Mouse (Mus musculus): ENCODE measurements at regions not wholly inside any gene's neighbourhood (a gene's known extent, or its start where the extent isn't known, plus 50 kb on each side); places are given as distances from the start of the nearest gene placed in this dataset.

DNA sequence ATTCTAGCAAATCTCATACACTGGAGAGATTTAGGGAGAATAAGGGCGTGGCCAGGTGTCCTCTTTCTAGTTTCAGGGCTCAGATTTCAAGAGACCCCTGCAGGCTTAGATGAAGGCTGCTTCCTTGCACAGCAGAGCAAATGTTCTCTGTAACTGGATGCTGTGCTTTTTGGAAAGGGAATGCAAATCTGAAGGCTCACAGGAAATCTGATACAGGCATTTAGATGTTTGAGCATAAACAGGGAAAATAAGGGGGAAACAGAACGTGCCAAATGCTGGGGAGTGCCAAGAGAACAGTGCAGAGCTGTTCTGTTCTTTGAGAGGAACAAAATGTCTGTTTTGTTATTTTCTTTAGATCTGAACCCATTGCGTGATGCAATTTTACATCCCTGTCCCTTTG is 161.0 kb upstream of the Samsn1 start:
- no peak for DNase-seq

DNA sequence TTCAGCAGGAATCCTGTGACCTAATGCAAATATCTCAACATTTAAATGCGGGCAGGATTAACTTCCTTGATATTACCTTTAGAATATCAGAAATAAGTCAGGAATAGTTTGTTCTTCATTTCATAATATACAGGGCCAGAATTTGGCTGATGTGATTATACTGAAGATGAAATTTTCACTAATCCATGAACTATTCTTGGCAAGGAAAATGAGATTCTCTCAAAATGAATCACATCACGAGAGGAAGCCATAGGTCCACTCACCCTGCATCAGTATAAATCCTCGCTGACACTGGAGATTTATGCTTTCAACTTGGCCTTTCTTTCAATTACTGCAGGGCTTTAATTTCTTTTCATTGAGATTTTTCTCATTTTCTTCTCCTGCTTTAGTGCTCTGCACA is 159.5 kb upstream of the Samsn1 start:
- DNase-seq = no peak

DNA sequence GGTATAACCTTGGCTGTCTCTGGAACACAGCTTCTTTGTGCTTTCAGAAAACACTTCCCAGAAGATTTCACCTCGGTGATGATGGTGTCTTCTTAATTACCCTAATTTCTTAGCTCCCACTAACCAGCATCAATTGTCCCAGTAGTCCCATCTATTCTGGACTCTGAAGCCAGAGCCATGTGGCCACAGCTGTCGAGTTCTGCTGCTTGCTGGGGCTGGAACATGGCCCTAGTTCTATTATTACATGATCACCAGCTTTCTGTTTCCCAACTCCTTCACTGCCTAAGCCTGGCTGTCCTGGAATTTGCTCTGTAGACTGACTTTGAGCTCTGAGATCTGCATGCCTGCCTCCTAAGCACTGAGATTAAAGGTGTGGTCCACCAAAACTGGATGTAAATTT is 145.6 kb upstream of the Samsn1 start:
- DNase-seq = no peak

DNA sequence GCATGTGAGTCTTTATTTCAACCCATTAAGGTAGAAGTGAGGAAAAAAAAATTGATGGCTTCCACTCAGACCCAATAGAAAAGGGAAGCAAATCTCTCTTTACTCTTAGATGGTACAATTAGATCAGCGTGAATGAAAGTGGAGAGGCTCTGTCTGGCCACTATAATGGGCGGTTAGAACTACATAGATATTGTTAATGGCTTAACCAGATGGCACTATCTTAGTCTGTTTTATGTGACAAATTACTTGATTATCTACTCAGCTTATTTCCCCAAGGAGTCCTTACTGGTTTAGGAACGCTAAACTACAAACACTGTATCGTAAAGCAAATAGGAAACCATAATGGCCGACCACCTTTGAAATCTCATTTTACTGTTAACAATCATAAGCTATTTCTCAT is 138.8 kb upstream of the Samsn1 start:
- no peak for DNase-seq

DNA sequence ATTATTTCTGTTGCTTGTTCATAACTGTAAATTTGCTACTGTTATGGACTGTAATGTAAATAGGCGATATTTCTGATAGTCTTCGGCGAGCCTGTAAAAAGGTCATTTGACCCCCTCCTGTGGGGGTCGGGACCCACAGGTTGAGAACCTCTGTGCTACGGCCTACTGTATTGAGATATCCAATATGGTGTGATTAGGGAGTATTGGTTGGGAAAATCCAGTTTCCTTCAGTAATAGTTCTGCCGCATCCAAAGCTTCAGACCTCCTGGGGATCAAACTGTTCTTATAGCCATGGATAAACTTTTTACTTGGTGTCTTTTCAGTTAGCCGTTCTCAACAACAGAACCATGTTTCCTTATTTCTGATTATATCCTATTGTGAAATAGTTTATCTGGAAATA is 136.5 kb upstream of the Samsn1 start:
- DNase-seq = no peak

DNA sequence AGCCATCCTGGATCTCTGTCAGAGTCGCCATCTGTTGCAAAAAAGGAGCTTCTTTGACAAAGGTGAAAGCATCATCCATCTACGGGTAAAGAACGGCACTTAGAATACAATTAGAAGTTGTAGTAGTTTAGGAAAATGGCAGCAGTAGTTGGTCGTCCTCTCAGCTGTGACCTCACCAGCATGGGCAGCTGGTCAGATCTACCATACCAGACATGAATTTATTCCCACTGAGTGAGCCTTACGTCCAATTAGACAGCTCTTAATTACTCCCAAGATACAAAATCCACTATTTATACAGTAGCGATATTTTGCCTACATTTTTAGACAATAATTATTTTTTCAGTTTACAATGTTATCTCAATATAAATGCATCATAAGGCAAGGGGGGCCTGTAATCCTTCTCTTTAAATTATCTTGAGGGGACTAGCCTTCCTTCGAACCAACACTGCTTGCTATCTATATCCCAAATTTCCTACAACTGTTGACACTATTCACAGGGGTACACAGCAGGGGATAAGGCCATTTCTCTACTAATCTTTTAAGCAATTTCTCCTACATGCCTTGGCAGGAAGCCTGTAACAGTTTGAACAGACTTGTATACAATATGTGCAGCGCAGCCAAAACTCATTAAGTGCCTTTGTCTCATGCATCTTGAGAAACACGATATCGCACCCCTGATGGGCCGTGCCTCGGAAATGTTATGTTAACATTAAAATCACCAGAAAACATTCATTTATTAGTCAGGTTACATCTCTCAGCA is 131.9 kb upstream of the Samsn1 start:
- no peak for DNase-seq

DNA sequence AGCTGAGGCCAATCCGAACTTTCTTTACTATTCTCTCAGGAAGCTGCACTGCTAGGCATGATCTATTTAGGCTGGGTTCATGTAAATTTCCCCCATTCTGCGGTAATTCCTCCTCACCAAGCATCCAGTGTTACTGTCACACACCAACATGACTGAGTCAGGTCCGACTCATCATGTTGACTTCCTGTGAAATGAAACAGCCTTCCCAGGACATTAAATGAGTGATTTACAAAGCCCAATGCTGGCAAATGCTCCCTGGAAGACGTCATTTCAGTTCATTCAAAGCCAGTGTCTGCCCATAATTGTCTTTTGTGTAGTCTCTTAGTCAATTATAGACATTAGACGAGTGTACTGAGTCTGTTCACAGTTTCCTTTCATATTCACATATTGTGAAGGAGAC is 127.5 kb upstream of the Samsn1 start:
- no peak for DNase-seq

DNA sequence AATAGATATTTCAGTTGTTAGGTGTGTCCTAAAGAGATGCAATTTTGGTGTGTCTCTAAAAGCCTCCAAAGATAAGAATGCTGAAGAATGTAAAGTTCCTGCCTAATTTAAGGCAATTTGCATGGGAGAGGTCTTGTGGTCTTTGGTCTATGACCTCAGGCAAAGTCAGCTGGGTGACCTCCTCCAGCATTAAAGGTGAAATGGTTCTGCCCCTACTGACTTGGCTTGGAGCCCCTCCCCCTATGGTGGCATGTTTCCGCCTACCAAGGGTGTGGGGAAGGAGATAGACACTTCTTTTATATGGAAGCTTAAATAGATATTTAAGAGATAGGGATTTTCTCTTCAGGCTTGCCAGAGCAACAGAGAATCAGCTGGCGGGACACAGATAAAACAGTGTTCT is 111.8 kb upstream of the Samsn1 start:
- no peak for DNase-seq

DNA sequence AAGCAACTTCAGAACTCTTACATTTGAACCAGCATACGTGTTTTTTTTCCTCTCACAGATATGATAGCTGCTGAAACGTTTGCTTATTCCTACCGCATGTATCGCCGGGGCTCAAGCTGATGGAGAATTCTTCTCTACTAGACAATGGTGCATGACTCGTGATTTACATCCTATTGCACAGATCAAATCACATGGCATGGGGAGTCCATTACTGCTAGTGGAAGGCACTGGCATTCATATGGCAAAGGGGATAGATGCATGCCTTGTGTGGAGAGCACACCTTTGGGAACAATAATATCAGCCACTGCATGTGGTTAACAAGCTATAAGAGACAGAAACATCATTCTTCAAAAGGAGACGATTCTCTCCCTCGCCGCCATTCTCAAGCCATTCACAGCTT is 108.4 kb upstream of the Samsn1 start:
- DNase-seq = no peak

DNA sequence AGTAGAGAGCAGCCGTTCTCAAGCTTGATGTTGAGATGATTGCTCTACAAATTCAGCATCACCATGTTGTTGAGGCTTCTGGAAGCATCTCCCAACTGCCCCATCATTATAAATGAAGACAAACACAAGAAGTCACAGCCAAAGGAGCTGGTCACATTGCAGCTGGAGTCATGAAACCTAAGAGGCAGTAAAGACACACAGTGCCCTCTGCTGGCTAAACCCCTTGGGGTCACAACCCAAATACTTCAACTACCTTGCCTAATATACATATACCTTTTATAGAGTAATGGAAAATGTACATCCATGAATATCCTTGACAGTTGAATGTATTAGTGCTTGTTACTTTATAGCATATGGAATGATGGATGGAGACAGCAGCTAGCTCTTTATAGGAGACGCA is 107.9 kb upstream of the Samsn1 start:
- peak; percentile 56 for DNase-seq

DNA sequence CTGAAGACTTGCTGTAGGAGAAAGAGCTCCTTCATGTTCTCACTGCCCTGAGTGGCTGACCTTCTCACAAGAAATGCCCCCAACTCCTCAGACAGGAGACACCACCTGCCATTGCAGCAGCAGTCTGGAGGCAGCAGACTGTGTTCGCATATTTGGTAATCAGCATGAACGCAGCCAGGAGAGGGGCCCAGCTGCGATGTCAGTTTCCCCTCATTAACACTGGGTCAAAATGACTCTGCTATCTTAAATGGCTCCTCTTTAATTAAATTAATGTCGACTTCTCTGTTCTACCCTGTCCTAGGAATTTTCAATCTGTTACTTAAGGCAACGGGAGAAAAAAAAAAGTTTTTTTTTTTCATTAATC is 100.9 kb upstream of the Samsn1 start:
- no peak for DNase-seq

DNA sequence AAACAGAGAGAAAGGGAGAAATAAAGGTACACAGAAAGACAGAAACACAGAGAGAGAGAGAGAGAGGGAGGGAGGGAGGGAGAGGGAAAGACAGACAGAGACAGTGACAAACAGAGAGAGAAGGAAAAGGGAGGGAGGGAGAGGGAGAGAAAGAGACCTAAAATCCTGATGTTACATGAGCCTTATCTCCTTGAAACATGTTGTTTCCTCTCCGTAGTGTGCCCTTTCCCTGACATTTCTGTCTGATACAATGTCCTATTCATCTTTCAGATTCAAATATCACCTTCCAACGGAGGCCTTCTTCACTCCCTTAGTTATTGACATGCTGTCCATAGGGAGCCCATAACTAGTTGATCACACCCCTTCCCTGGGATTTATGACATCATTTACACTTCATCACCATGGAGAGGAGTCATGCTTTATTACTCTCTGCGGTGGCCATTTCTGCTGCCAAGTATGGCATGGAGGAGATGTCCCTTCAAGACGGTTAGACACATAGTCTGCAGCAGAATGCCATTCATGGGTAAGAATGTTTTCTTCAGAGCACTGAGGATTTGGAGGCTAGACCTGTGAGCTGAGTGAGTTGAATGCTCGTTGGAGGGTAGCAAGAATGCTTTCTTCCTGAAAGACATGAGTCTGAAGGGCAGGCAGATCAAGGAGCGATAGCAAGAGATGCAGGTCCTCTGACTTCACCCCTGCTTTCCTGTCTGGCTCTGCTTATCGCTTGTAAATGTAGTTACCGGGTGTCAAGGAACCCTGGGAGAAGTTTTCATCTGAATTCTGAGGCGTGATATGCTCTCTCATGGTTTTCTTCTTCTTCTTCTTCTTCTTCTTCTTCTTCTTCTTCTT is 100.3 kb upstream of the Samsn1 start:
- no peak for DNase-seq

DNA sequence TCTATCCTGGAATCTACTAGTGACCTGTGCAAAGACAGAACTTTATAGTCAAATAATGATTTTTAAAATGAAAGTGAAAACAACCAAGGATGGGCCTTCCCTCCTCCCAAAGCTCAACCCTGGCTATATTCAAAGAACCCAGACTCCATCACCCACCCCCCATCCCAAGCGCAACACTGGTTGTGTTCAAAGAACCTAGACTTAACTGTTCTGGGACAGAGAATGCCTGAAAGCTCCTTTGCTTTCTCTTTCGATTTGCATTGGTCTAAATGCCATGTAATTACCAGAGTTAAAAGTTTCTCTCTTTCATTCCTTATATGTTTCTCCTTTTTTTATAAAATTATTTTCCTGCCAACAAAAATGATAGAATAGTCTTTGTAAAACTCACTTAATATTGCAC is 98.6 kb upstream of the Samsn1 start:
- no peak for DNase-seq

DNA sequence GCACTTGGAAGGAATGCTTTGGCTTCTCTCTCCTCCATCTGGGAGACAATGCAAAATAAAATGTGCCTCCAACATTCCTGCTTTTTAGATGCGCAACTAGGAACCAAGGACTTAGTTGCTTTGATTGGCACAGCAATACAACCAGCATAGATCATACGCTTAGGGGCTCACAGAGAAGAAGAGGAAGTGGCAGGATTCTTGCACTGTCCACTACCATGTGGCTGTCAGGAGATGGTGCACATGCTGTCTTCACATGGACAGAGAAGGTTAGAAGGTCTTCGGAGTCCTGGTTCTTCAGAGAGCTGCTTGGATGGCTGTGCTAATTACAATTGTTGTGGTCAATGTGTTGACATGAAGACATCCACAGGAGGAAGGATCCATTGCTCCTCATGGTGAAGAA is 88.3 kb upstream of the Samsn1 start:
- no peak for DNase-seq

DNA sequence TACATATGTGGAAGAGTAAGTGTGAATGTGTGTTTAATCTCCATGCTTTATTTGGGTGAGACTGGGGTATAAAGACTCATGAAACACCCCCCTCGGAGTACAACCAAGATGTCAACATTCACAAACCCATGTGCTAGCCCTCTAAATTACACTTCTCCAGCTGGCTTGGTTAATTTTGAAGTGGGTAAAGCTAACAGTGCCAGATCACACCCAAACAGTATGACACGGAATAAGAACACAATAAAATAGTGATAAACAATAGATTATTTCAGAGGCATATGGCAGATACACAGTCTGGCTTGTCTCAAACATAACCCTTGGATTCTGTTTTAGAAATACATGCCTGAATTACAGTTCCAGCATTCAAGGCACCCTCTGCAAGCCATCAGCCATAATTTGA is 86.4 kb upstream of the Samsn1 start:
- DNase-seq = no peak

DNA sequence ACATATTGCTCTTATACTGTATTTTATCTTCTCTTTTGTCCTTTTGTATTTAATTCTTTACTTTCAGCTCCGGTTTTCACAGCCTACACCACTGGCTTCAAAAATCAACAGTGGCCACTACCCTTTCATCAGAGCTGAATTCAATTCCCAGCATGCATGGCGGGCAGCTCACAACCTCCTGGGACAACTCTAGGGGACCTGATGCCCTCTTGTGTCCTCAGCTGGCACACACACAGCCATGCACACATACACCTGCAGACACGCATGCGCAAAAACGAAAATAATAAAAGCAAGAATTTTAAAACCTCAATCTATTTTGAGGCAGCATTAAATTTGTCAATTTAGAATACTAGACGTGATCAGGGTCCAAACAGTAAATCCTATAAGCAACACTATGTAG is 82.6 kb upstream of the Samsn1 start:
- no peak for DNase-seq

DNA sequence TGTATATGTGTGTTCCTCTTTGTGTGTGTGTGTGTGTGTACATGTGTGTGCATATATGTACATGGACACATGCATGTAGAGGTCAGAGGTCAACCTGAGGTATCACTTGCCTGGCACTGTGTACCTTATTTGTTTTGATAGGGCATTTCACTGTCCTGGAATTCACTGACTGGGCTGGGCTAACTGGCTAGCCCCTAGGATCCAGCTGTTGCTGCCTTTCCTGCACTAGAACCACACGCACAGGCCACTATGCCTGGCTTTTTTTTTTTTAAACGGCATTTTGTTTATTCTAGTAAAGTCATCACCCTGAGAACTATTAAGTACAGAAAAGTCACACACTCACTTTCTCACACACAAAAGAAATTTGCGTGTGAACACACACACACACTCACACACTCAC is 79.7 kb upstream of the Samsn1 start:
- DNase-seq = no peak

DNA sequence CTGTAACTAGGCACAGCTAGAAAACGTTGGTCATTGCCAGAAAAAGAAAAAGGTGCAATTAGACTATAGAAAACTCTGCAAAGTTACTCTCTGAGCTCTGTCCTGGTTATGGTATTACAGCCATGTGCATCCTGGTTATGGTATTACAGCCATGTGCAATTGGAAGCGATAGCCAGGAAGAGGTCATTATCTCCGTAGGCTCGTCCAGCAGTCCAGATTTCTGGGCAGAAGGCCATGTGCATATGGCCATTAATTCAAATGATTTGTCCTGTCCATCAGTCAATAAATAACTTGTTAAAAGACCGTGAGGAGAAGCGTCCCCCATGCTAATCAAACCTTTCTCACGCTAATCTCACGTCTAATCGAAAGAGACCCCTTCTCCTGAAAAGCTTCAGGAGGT is 75.7 kb upstream of the Samsn1 start:
- no peak for DNase-seq

DNA sequence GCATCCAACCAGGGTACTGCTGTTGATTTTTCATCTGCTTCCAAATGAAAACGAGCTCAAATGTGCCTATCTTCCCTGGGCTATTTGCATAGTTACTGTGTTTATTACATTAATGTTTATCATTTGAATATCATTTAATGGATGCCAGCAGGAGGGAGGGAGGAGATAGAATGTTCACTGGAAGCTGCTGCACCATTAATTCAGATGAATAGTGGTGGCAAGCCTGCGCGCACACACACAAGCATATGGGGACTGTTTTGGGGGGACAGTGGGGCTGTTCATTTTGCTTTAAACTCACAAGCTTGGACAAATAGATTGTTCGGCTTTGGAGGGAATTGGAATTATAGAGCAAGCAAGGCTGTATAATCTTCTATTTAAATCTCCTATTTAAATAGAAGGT is 74.3 kb upstream of the Samsn1 start:
- no peak for DNase-seq

DNA sequence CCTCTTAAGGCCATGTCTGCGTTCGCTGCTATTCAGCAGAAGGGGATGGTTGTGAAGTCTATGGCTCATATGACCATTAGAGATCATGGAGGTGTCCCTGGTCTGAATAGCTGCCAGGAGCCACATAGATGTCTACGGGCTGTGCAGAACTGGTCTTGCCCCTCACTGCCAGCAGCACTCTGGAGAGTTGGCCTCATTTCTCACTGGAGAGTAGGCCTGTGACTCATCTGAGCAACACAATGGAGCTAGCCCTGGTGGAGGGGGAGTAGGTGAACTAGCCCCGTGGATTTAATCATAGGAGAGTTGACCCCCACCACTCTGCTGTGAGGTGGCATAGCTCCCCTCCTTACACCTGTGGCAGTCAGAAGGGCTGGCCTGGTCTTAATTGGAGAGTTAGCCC is 63.3 kb upstream of the Samsn1 start:
- no peak for DNase-seq

DNA sequence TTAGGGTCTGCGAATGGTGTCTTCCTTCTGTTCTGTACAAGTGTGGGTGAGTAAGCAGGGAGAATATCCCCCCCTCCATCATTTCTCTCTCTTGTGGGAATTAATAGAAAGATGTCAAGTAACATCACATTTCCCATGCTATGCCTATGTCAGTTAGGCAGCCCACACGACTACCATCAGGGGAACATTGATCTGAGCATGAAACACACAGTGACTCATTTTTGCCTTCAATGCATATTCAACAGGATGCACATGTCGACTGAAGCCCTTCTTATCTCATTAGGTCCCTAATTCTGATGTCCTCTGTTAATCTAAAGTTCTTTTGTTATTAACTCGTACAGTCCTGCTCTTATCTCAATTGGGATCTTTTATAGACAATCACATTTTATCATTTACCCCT is 60.4 kb upstream of the Samsn1 start:
- no peak for DNase-seq

DNA sequence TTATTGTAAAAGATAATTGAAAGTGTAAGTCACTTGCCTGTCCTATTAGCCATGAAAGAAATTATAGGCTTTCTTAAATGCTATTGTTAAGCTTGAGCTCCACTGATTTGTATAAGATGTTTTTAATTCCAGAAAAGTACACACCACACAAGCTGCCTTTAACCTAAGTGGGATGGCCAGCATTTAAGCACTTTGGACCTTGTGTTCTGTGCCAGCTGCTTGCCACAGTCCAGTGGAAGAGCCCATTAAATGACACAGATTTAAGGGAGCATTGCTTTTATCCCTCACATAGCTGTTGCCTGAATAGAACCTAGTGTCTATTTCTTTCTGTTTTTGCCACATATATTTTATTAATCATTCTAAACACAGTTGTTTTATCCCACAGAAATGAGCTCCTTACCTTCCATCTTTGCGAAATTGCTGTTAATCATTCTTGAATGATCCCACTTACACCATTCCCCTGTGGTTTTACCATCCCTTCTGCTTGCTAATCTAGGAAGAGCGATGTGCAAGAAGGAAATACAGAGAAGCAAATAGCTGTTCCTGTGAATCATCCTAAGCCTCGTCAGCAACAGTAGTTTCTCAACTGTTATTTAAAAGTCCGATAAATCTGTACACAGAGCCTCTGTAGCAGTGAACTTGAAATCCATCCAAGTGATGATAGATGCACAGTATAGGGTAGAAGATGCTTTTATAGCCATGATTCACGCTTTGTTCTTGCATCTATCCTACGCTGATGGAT is 57.9 kb upstream of the Samsn1 start:
- no peak for DNase-seq

DNA sequence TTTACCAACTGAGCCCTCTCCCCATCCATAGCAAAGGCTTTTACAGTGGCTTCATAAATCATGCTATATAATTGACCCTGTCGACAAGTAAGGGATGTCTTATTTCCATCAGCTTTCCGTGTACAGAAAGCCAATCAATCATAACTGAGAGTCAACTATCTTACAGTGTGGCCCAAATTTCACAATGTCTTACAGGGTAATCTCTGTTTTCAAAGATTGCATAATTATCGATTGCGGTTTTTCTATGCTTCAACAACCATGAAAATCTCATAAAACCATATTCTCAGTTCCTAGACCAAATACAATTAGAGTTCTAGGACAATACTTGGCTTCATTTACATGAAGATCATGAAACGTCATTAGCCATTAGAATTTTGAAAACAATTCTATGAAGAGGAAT is 56.1 kb upstream of the Samsn1 start:
- DNase-seq = no peak

DNA sequence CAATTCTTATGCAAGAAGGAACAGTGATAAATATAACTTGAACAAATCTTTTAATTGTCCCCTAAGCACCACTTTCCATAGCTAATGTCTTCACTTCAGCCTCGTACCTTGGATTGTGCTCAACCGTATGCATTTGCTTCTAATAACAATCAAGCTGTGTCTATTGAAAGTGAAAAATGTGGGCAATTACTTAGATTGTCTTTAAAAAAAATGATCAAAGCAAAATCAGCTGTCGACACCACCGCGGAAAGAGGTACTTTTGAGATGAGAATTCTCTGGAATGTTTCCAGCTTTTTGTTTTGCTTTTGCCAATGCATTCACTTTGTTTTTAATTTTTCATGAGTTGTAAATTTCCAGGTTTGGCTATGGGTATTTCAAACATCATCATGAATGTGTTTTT is 54.1 kb upstream of the Samsn1 start:
- DNase-seq = no peak

All from kidney, postnatal 10 days (tissue).